ENCODE assay signal across 16 mouse cellular contexts in the genomic region with DNA sequence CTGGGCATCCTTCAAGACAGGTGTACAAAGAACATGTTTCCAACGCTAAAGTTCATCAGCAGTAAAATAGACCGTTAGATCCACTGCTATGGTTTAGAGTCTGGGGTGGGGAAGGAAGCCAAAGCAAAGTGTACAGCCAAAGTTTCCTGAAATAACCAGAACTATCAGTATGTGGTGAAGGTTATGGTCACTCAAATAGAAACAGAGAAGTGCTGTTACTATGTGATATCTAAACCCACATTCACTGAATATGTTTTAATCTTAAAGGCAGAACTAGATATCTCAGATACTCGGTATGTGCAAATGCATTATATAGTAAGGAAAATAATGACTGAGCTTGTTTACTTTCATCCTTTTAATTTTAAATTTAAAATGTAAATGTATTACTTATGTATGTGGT.
"Had no signal": no experiment of that assay in that cellular context is flagged by ENCODE, and none has a peak within 500 bp of the region (broad histone marks: within the 10 kb centered on the region; RNA-seq: fewer than 3 reads in every experiment).

No protein-coding gene starts in this region.

- H3K27me3 ChIP-seq: neural tube, embryonic 13.5 days; neural tube, embryonic 15.5 days; stomach, embryonic 15.5 days had no signal

- H3K9me3 ChIP-seq: neural tube, embryonic 13.5 days; neural tube, embryonic 15.5 days; stomach, embryonic 15.5 days had no signal

- DNase-seq: retina, postnatal 1 day; right cerebral cortex, adult 18-20 months; right cerebral cortex, postnatal 14 days; right cerebral cortex, postnatal 25 days; right cerebral cortex, postnatal 4 days; spleen, adult 18-20 months; thymus, adult 18-20 months; thymus, adult 2 months; thymus, postnatal 14 days; thymus, postnatal 25 days; thymus, postnatal 36 days; thymus, postnatal 4 days had no signal

- H3K4me1 ChIP-seq: neural tube, embryonic 13.5 days; neural tube, embryonic 15.5 days; stomach, embryonic 15.5 days had no signal

- H3K36me3 ChIP-seq: neural tube, embryonic 13.5 days; neural tube, embryonic 15.5 days; stomach, embryonic 15.5 days had no signal

- H3K27ac ChIP-seq: neural tube, embryonic 13.5 days; neural tube, embryonic 15.5 days; stomach, embryonic 15.5 days; stomach, postnatal 0 days had no signal

- H3K4me3 ChIP-seq: neural tube, embryonic 13.5 days; neural tube, embryonic 15.5 days; stomach, embryonic 15.5 days had no signal

- H3K9ac ChIP-seq: neural tube, embryonic 13.5 days; neural tube, embryonic 15.5 days; stomach, embryonic 15.5 days had no signal
